Mouse (Mus musculus): ENCODE measurements around the gene Dchs2. TPM values are rescaled to one million over a fixed set of nuclear protein-coding genes. Genes with fewer than 3 reads are reported as not detected.

Gene Dchs2
- polyA plus RNA-seq (2015; fragmentation: Nextera tagmentation; extraction: Ambion mirVana), result 0.01 TPM in 1 of 2 replicates, not detected in the other

GRCm38 (mm10) chr3:83127726-83128448 lies at the start of gene Dchs2:
Gene Dchs2, plus strand, starts transcription at chr3:83127948.
- Histone ChIP-seq H3K36me3 (no peaks in the 10 kb centered on the region), H3K9me3 (replicated peaks) (no peaks in the 10 kb centered on the region), H3K27ac (no peak within 1 kb of the TSS), H3K4me3 (replicated peaks) (peak within 1 kb of the TSS; percentile 38), H3K4me1 (replicated peaks) (peaks cover 5% of the 10 kb centered on the region), H3K4me2 (peak within 1 kb of the TSS; percentile 58), H3K27me3 (peaks cover 66% of the 10 kb centered on the region), H3K9ac (no peak within 1 kb of the TSS)
- DNase-seq (no peak), ATAC-seq (ENCODE audit: low read depth) (no peak)
- whole genome bisulfite sequencing (ENCODE audit: insufficient replicate concordance), result 1% methylated on average over 55 of the region's 55 CpGs

- 3% methylated on average over 11 of the region's 11 CpGs for WGBS (ENCODE audit: insufficient replicate concordance)
- no peak overlapping the region for H3K9ac ChIP-seq
- no peak overlapping the region for H3K27ac ChIP-seq
Observed at GRCm38 (mm10) chr3:83080567-83081055, 47.1 kb upstream of the Dchs2 start.

GRCm38 (mm10) chr3:83097586-83097985 lies 30.2 kb upstream of the Dchs2 start:
- WGBS (ENCODE audit: insufficient replicate concordance), result 72% methylated on average over 6 of the region's 6 CpGs
- H3K36me3 ChIP-seq, result no peaks in the 10 kb centered on the region
- 0 out of 2 replicates have a peak, but pooled peaks cover 2% of the 10 kb centered on the region for H3K27me3 ChIP-seq
- no peaks in the 10 kb centered on the region for H3K9me3 ChIP-seq (replicated peaks)
- ATAC-seq (ENCODE audit: low read depth) (no peak), DNase-seq (no peak)
- H3K4me1 ChIP-seq (replicated peaks), result no peaks in the 10 kb centered on the region
- no peak overlapping the region for H3K27ac ChIP-seq
- no peak overlapping the region for H3K9ac ChIP-seq
- no peak overlapping the region for H3K4me3 ChIP-seq (replicated peaks)
- no peak overlapping the region for H3K4me2 ChIP-seq

More at GRCm38 (mm10) chr3:83080567-83081055, 47.1 kb upstream of the Dchs2 start:
- Histone ChIP-seq H3K9me3 (replicated peaks) (no peaks in the 10 kb centered on the region), H3K4me1 (replicated peaks) (0 out of 2 replicates have a peak, but pooled peaks cover 2% of the 10 kb centered on the region), H3K36me3 (no peaks in the 10 kb centered on the region), H3K27me3 (no peaks in the 10 kb centered on the region), H3K4me3 (replicated peaks) (peak overlapping the region; percentile 25; the same call in 1 of the 2 replicates), H3K4me2 (peak overlapping the region; percentile 57)
- no peak for DNase-seq
- peak; percentile 51 for ATAC-seq (ENCODE audit: low read depth)

GRCm38 (mm10) chr3:83098546-83099034 lies 29.2 kb upstream of the Dchs2 start:
- Histone ChIP-seq H3K27ac (no peak overlapping the region), H3K4me3 (replicated peaks) (no peak overlapping the region), H3K27me3 (0 out of 2 replicates have a peak, but pooled peaks cover 2% of the 10 kb centered on the region), H3K9ac (no peak overlapping the region), H3K9me3 (replicated peaks) (no peaks in the 10 kb centered on the region), H3K4me1 (replicated peaks) (no peaks in the 10 kb centered on the region), H3K36me3 (no peaks in the 10 kb centered on the region), H3K4me2 (peak overlapping the region; percentile 30)
- DNase-seq, result no peak
- 33% methylated on average over 14 of the region's 14 CpGs for WGBS (ENCODE audit: insufficient replicate concordance)
- ATAC-seq (ENCODE audit: low read depth), result no peak

GRCm38 (mm10) chr3:83099139-83099538 lies 28.6 kb upstream of the Dchs2 start:
- Histone ChIP-seq H3K4me1 (replicated peaks) (no peaks in the 10 kb centered on the region), H3K36me3 (no peaks in the 10 kb centered on the region), H3K27ac (no peak overlapping the region), H3K4me2 (no peak overlapping the region), H3K9ac (no peak overlapping the region), H3K9me3 (replicated peaks) (no peaks in the 10 kb centered on the region), H3K27me3 (0 out of 2 replicates have a peak, but pooled peaks cover 2% of the 10 kb centered on the region), H3K4me3 (replicated peaks) (no peak overlapping the region)
- WGBS (ENCODE audit: insufficient replicate concordance), result 62% methylated on average over 1 of the region's 1 CpGs
- no peak for DNase-seq
- ATAC-seq (ENCODE audit: low read depth), result no peak

- no peak for ATAC-seq (ENCODE audit: low read depth)
- H3K4me2 ChIP-seq, result no peak overlapping the region
- no peak overlapping the region for H3K9ac ChIP-seq
- DNase-seq, result no peak
- WGBS (ENCODE audit: insufficient replicate concordance), result 59% methylated on average over 6 of the region's 6 CpGs
- H3K36me3 ChIP-seq, result no peaks in the 10 kb centered on the region
- H3K27me3 ChIP-seq, result 0 out of 2 replicates have a peak, but pooled peaks cover 2% of the 10 kb centered on the region
- H3K27ac ChIP-seq, result no peak overlapping the region
- H3K4me3 ChIP-seq (replicated peaks), result no peak overlapping the region
- H3K4me1 ChIP-seq (replicated peaks), result no peaks in the 10 kb centered on the region
- no peaks in the 10 kb centered on the region; the same call in 1 of the 2 replicates for H3K9me3 ChIP-seq (replicated peaks)
Observed at GRCm38 (mm10) chr3:83099651-83100050, 28.1 kb upstream of the Dchs2 start.

GRCm38 (mm10) chr3:83102286-83102685 lies 25.5 kb upstream of the Dchs2 start:
- Histone ChIP-seq H3K4me1 (replicated peaks) (no peaks in the 10 kb centered on the region), H3K9me3 (replicated peaks) (no peaks in the 10 kb centered on the region; the same call in 1 of the 2 replicates), H3K27me3 (0 out of 2 replicates have a peak, but pooled peaks cover 2% of the 10 kb centered on the region), H3K9ac (no peak overlapping the region), H3K27ac (no peak overlapping the region), H3K4me3 (replicated peaks) (no peak overlapping the region), H3K36me3 (no peaks in the 10 kb centered on the region), H3K4me2 (no peak overlapping the region)
- DNase-seq (no peak), ATAC-seq (ENCODE audit: low read depth) (no peak)
- 71% methylated on average over 6 of the region's 6 CpGs for WGBS (ENCODE audit: insufficient replicate concordance)

GRCm38 (mm10) chr3:83110163-83110562 lies 17.6 kb upstream of the Dchs2 start:
- Histone ChIP-seq H3K27ac (no peak overlapping the region), H3K9ac (no peak overlapping the region), H3K4me2 (no peak overlapping the region), H3K36me3 (no peaks in the 10 kb centered on the region), H3K9me3 (replicated peaks) (no peaks in the 10 kb centered on the region), H3K27me3 (no peaks in the 10 kb centered on the region), H3K4me1 (replicated peaks) (no peaks in the 10 kb centered on the region), H3K4me3 (replicated peaks) (no peak overlapping the region)
- ATAC-seq (ENCODE audit: low read depth) (no peak), DNase-seq (no peak)
- WGBS (ENCODE audit: insufficient replicate concordance), result 34% methylated on average over 4 of the region's 4 CpGs

- H3K9ac ChIP-seq, result no peak overlapping the region
- no peaks in the 10 kb centered on the region for H3K4me1 ChIP-seq (replicated peaks)
- ATAC-seq (ENCODE audit: low read depth) (no peak), DNase-seq (no peak)
- no peak overlapping the region for H3K4me3 ChIP-seq (replicated peaks)
- H3K4me2 ChIP-seq, result no peak overlapping the region
- H3K9me3 ChIP-seq (replicated peaks), result no peaks in the 10 kb centered on the region
- H3K27me3 ChIP-seq, result no peaks in the 10 kb centered on the region
- H3K36me3 ChIP-seq, result no peaks in the 10 kb centered on the region
- H3K27ac ChIP-seq, result no peak overlapping the region
- WGBS (ENCODE audit: insufficient replicate concordance), result 59% methylated on average over 7 of the region's 7 CpGs
Observed at GRCm38 (mm10) chr3:83111485-83112261, 16.1 kb upstream of the Dchs2 start.

GRCm38 (mm10) chr3:83112869-83113268 lies 14.9 kb upstream of the Dchs2 start:
- no peak overlapping the region for H3K4me2 ChIP-seq
- H3K27ac ChIP-seq, result no peak overlapping the region
- H3K4me3 ChIP-seq (replicated peaks), result no peak overlapping the region
- 24% methylated on average over 3 of the region's 3 CpGs for WGBS (ENCODE audit: insufficient replicate concordance)
- no peaks in the 10 kb centered on the region for H3K9me3 ChIP-seq (replicated peaks)
- H3K4me1 ChIP-seq (replicated peaks), result no peaks in the 10 kb centered on the region
- no peak for DNase-seq
- H3K9ac ChIP-seq, result no peak overlapping the region
- H3K27me3 ChIP-seq, result no peaks in the 10 kb centered on the region
- H3K36me3 ChIP-seq, result no peaks in the 10 kb centered on the region
- no peak for ATAC-seq (ENCODE audit: low read depth)

GRCm38 (mm10) chr3:83114946-83115345 lies 12.8 kb upstream of the Dchs2 start:
- Histone ChIP-seq H3K27me3 (no peaks in the 10 kb centered on the region), H3K27ac (no peak overlapping the region), H3K4me1 (replicated peaks) (no peaks in the 10 kb centered on the region), H3K4me2 (no peak overlapping the region), H3K9me3 (replicated peaks) (no peaks in the 10 kb centered on the region), H3K4me3 (replicated peaks) (no peak overlapping the region), H3K36me3 (no peaks in the 10 kb centered on the region), H3K9ac (no peak overlapping the region)
- ATAC-seq (ENCODE audit: low read depth), result no peak
- DNase-seq, result no peak
- WGBS (ENCODE audit: insufficient replicate concordance), result 28% methylated on average over 1 of the region's 1 CpGs
